Mouse (Mus musculus): ENCODE measurements around the gene Gm8180. TPM values are rescaled to one million over a fixed set of nuclear protein-coding genes. Genes with fewer than 3 reads are reported as not detected.
A peak's percentile ranks its signal among the peaks of the same experiment; 100 is the strongest.
"Not testable (repeated sequence)": the region's sequence is repeated elsewhere in the genome, so short reads cannot be mapped to it uniquely, and the experiment has no call there.

The Gm8180 gene
- total RNA-seq (2012; rRNA removed) (not detected in 2 replicates), polyA plus RNA-seq (2012; ENCODE audit: insufficient read depth in 1 of 2, insufficient read length in 2 of 2, low read depth in 1 of 2, low replicate concordance in 2 of 2, missing spikeins in 1 of 2) (not detected)

- not testable (repeated sequence) for H3K9me3 ChIP-seq (replicated peaks; ENCODE audit: insufficient read depth, low read length); H3K27ac ChIP-seq (ENCODE audit: control insufficient read depth, low read depth, low read length); H3K79me2 ChIP-seq (ENCODE audit: control insufficient read depth, insufficient read depth, low read length, poor library complexity); H3K4me3 ChIP-seq (ENCODE audit: control insufficient read depth in 1 of 2, insufficient read depth in 1 of 2, low read depth in 2 of 2, low read length in 2 of 2); H3K27me3 ChIP-seq (ENCODE audit: control insufficient read depth in 1 of 2, insufficient read depth in 2 of 2, low read length in 2 of 2); H3K36me3 ChIP-seq (ENCODE audit: control insufficient read depth in 1 of 2, insufficient read depth in 2 of 2, low read length in 2 of 2); H3K9ac ChIP-seq (ENCODE audit: control insufficient read depth, low read depth, low read length, poor library complexity, severe bottlenecking); H3K4me1 ChIP-seq (ENCODE audit: control insufficient read depth in 1 of 2, insufficient read depth in 2 of 2, low read length in 2 of 2); DNase-seq (ENCODE audit: low read depth, low spot score)
Observed at GRCm38 (mm10) chr14:43784645-43785044, at the start of gene Gm8180. Gene Gm8180, minus strand, starts transcription at chr14:43784745.

GRCm38 (mm10) chr14:43830385-43830784 is 45.8 kb upstream of the Gm8180 start:
- not testable (repeated sequence) for H3K4me1 ChIP-seq (ENCODE audit: control insufficient read depth in 1 of 2, insufficient read depth in 2 of 2, low read length in 2 of 2)

GRCm38 (mm10) chr14:43824176-43824575 is 39.6 kb upstream of the Gm8180 start:
- peak overlapping the region; percentile 73 for H3K27ac ChIP-seq (ENCODE audit: control insufficient read depth, low read depth, low read length)
- H3K4me3 ChIP-seq (ENCODE audit: control insufficient read depth in 1 of 2, insufficient read depth in 1 of 2, low read depth in 2 of 2, low read length in 2 of 2); H3K36me3 ChIP-seq (ENCODE audit: control insufficient read depth in 1 of 2, insufficient read depth in 2 of 2, low read length in 2 of 2); H3K9ac ChIP-seq (ENCODE audit: control insufficient read depth, low read depth, low read length, poor library complexity, severe bottlenecking); H3K4me1 ChIP-seq (ENCODE audit: control insufficient read depth in 1 of 2, insufficient read depth in 2 of 2, low read length in 2 of 2); H3K79me2 ChIP-seq (ENCODE audit: control insufficient read depth, insufficient read depth, low read length, poor library complexity); H3K27me3 ChIP-seq (ENCODE audit: control insufficient read depth in 1 of 2, insufficient read depth in 2 of 2, low read length in 2 of 2); H3K9me3 ChIP-seq (replicated peaks; ENCODE audit: insufficient read depth, low read length): not testable (repeated sequence)
- TF ChIP-seq EP300 (IDR thresholded peaks at IDR 0.05; ENCODE audit: low read depth in 1 of 2, low read length in 2 of 2) (peak; percentile 80 to 89), GATA1 (IDR thresholded peaks at IDR 0.05; ENCODE audit: low read depth, low read length) (peak; percentile 72), ZNF384 (IDR thresholded peaks at IDR 0.05; ENCODE audit: low read depth, low read length) (peak; percentile 89; the same call in 1 of the 2 replicates), MYB (IDR thresholded peaks at IDR 0.05; ENCODE audit: low read depth, low read length) (peak; percentile 83), TCF12 (IDR thresholded peaks at IDR 0.05; ENCODE audit: low read depth, low read length) (peak; percentile 82), TAL1 (IDR thresholded peaks at IDR 0.05; ENCODE audit: low read length) (peak; percentile 17; the same call in 1 of the 2 replicates), RCOR1 (IDR thresholded peaks at IDR 0.05; ENCODE audit: low read depth, low read length) (peak; percentile 47; the same call in 1 of the 2 replicates), ETS1 (IDR thresholded peaks at IDR 0.05; ENCODE audit: low read depth, low read length) (peak; percentile 70; the same call in 1 of the 2 replicates), SIN3A (IDR thresholded peaks at IDR 0.05; ENCODE audit: low read length) (peak; percentile 58; the same call in 1 of the 2 replicates)
- peak; percentile 54 for DNase-seq (ENCODE audit: low read depth, low spot score)

More at GRCm38 (mm10) chr14:43830385-43830784, 45.8 kb upstream of the Gm8180 start:
- H3K4me3 ChIP-seq (ENCODE audit: control insufficient read depth in 1 of 2, insufficient read depth in 1 of 2, low read depth in 2 of 2, low read length in 2 of 2); DNase-seq (ENCODE audit: low read depth, low spot score); H3K79me2 ChIP-seq (ENCODE audit: control insufficient read depth, insufficient read depth, low read length, poor library complexity); H3K9me3 ChIP-seq (replicated peaks; ENCODE audit: insufficient read depth, low read length); H3K27ac ChIP-seq (ENCODE audit: control insufficient read depth, low read depth, low read length); H3K27me3 ChIP-seq (ENCODE audit: control insufficient read depth in 1 of 2, insufficient read depth in 2 of 2, low read length in 2 of 2); H3K36me3 ChIP-seq (ENCODE audit: control insufficient read depth in 1 of 2, insufficient read depth in 2 of 2, low read length in 2 of 2); H3K9ac ChIP-seq (ENCODE audit: control insufficient read depth, low read depth, low read length, poor library complexity, severe bottlenecking): not testable (repeated sequence)

GRCm38 (mm10) chr14:43821869-43822268 is 37.3 kb upstream of the Gm8180 start:
- H3K79me2 ChIP-seq (ENCODE audit: control insufficient read depth, insufficient read depth, low read length, poor library complexity); DNase-seq (ENCODE audit: low read depth, low spot score); H3K4me1 ChIP-seq (ENCODE audit: control insufficient read depth in 1 of 2, insufficient read depth in 2 of 2, low read length in 2 of 2); H3K4me3 ChIP-seq (ENCODE audit: control insufficient read depth in 1 of 2, insufficient read depth in 1 of 2, low read depth in 2 of 2, low read length in 2 of 2); H3K27ac ChIP-seq (ENCODE audit: control insufficient read depth, low read depth, low read length); H3K9ac ChIP-seq (ENCODE audit: control insufficient read depth, low read depth, low read length, poor library complexity, severe bottlenecking); H3K9me3 ChIP-seq (replicated peaks; ENCODE audit: insufficient read depth, low read length); H3K36me3 ChIP-seq (ENCODE audit: control insufficient read depth in 1 of 2, insufficient read depth in 2 of 2, low read length in 2 of 2); H3K27me3 ChIP-seq (ENCODE audit: control insufficient read depth in 1 of 2, insufficient read depth in 2 of 2, low read length in 2 of 2): not testable (repeated sequence)

Data from MEL (cell line).